Comparison of ENCODE assay signal across 10 mouse cellular contexts in genomic region chr10:53414092-53415085, GRCm38 (mm10). TPM values are rescaled to one million over a fixed set of nuclear protein-coding genes. Genes with fewer than 3 reads are reported as not detected.
DNase-seq lines count a peak whose midpoint lies in the region; ATAC-seq and TF ChIP-seq lines count a peak whose summit lies in the region.
"Had no signal": no experiment of that assay in that cellular context is flagged by ENCODE, and none has a peak within 500 bp of the region (broad histone marks: within the 10 kb centered on the region; RNA-seq: fewer than 3 reads in every experiment).

No protein-coding gene starts in this region.

- no peaks in the 10 kb centered on the region for H3K4me1 ChIP-seq in forebrain, embryonic 11.5 days (replicated peaks; ENCODE audit: control insufficient read depth, insufficient read depth, low read length)
- peaks cover 8% of the 10 kb centered on the region for H3K4me1 ChIP-seq in forebrain, embryonic 12.5 days
- peaks cover 5% of the 10 kb centered on the region in 2 experiments; a peak in 3 of 4 replicates for H3K4me1 ChIP-seq in ES-E14 (ENCODE audit: control insufficient read depth in 2 of 2, insufficient read depth in 2 of 2, low read length in 2 of 2, poor library complexity in 1 of 2)
- H3K4me1 ChIP-seq in heart, embryonic 11.5 days (ENCODE audit: control insufficient read depth, insufficient read depth, low read length): no peaks in the 10 kb centered on the region; the same call in 1 of the 2 replicates
- H3K4me1 ChIP-seq: liver, embryonic 15.5 days had no signal

- no peaks in the 10 kb centered on the region for H3K36me3 ChIP-seq in forebrain, embryonic 11.5 days (ENCODE audit: control insufficient read depth, insufficient read depth, low read length)
- no peaks in the 10 kb centered on the region for H3K36me3 ChIP-seq in forebrain, embryonic 12.5 days (replicated peaks)
- H3K36me3 ChIP-seq in ES-E14 (ENCODE audit: control insufficient read depth, insufficient read depth, low read length, poor library complexity, severe bottlenecking): no peaks in the 10 kb centered on the region
- no peaks in the 10 kb centered on the region for H3K36me3 ChIP-seq in heart, embryonic 11.5 days (ENCODE audit: control insufficient read depth, insufficient read depth, low read length)
- H3K36me3 ChIP-seq: liver, embryonic 15.5 days had no signal

- H3K9me3 ChIP-seq in forebrain, embryonic 11.5 days (ENCODE audit: control insufficient read depth, low read length): no peaks in the 10 kb centered on the region
- no peaks in the 10 kb centered on the region for H3K9me3 ChIP-seq in forebrain, embryonic 12.5 days
- H3K9me3 ChIP-seq in ES-E14 (ENCODE audit: control insufficient read depth, insufficient read depth, low read depth, low read length): no peaks in the 10 kb centered on the region
- H3K9me3 ChIP-seq in heart, embryonic 11.5 days (replicated peaks; ENCODE audit: control insufficient read depth, low read length): no peaks in the 10 kb centered on the region
- H3K9me3 ChIP-seq: liver, embryonic 15.5 days had no signal

- no peak overlapping the region for H3K27ac ChIP-seq in forebrain, embryonic 11.5 days (ENCODE audit: low read depth, low read length)
- H3K27ac ChIP-seq in forebrain, embryonic 12.5 days: no peak overlapping the region
- H3K27ac ChIP-seq in ES-E14 (ENCODE audit: insufficient read depth, low read depth, low read length, poor library complexity, severe bottlenecking): no peak overlapping the region
- peak overlapping the region; percentile 4; the same call in 1 of the 2 replicates for H3K27ac ChIP-seq in heart, embryonic 11.5 days (ENCODE audit: low read depth, low read length)
- H3K27ac ChIP-seq: liver, embryonic 15.5 days had no signal

- WGBS in forebrain, embryonic 11.5 days: 37% methylated on average over 6 of the region's 6 CpGs
- 36% methylated on average over 6 of the region's 6 CpGs for WGBS in forebrain, embryonic 12.5 days
- 41% methylated on average over 6 of the region's 6 CpGs for whole genome bisulfite sequencing in heart, embryonic 11.5 days (ENCODE audit: insufficient replicate concordance)

- H3K4me3 ChIP-seq in forebrain, embryonic 11.5 days (ENCODE audit: low read depth, low read length): no peak overlapping the region
- H3K4me3 ChIP-seq in forebrain, embryonic 12.5 days (replicated peaks): no peak overlapping the region
- H3K4me3 ChIP-seq in ES-E14 (ENCODE audit: insufficient read depth in 1 of 2, low read depth in 1 of 2, low read length in 2 of 2, poor library complexity in 1 of 2, severe bottlenecking in 1 of 2): no peak overlapping the region
- H3K4me3 ChIP-seq in heart, embryonic 11.5 days (ENCODE audit: low read depth, low read length): no peak overlapping the region
- H3K4me3 ChIP-seq: liver, embryonic 15.5 days had no signal

- in situ Hi-C loops in ES-E14 (cut with MboI; ENCODE audit: low sequenced_read_pairs in 2 of 2, unreplicated experiment in 2 of 2): no loop called here

- 0 out of 2 replicates have a peak, but pooled peaks have one; percentile 33 for ATAC-seq in forebrain, embryonic 11.5 days (replicated peaks; ENCODE audit: low FRiP score)
- no peak for ATAC-seq in forebrain, embryonic 12.5 days (ENCODE audit: low FRiP score)
- no peak; the same call in 1 of the 2 replicates for ATAC-seq in heart, embryonic 11.5 days (replicated peaks; ENCODE audit: insufficient number of reproducible peaks, low FRiP score, low TSS enrichment)
- no peak for ATAC-seq in activated CD4-positive, CD25-positive, alpha-beta regulatory T cell, adult 4 months
- ATAC-seq: intestine, embryonic 16.5 days had no signal

- H3K4me2 ChIP-seq in forebrain, embryonic 11.5 days (ENCODE audit: low read depth, low read length, severe bottlenecking): no peak overlapping the region
- no peak overlapping the region for H3K4me2 ChIP-seq in forebrain, embryonic 12.5 days
- no peak overlapping the region for H3K4me2 ChIP-seq in heart, embryonic 11.5 days
- H3K4me2 ChIP-seq: liver, embryonic 15.5 days had no signal

- no peak for DNase-seq in forebrain, embryonic 11.5 days (ENCODE audit: low spot score)
- DNase-seq in ES-E14 (ENCODE audit: low read depth, low spot score) (no peak), liver (no peak)
- DNase-seq in lung, postnatal 25 days (ENCODE audit: low spot score): peak; percentile 36
- DNase-seq in right cerebral cortex, postnatal 14 days: no peak

- H3K9ac ChIP-seq in forebrain, embryonic 11.5 days (ENCODE audit: low read length): no peak overlapping the region
- H3K9ac ChIP-seq in forebrain, embryonic 12.5 days: no peak overlapping the region
- H3K9ac ChIP-seq in ES-E14 (ENCODE audit: insufficient read depth, low read depth, low read length, poor library complexity, severe bottlenecking): no peak overlapping the region
- H3K9ac ChIP-seq in heart, embryonic 11.5 days (ENCODE audit: low read depth, low read length): no peak overlapping the region
- H3K9ac ChIP-seq: liver, embryonic 15.5 days had no signal

- no peaks in the 10 kb centered on the region for H3K27me3 ChIP-seq in forebrain, embryonic 11.5 days (ENCODE audit: control insufficient read depth, insufficient read depth, low read length)
- no peaks in the 10 kb centered on the region for H3K27me3 ChIP-seq in forebrain, embryonic 12.5 days
- H3K27me3 ChIP-seq in heart, embryonic 11.5 days (ENCODE audit: control insufficient read depth, insufficient read depth, low read length): no peaks in the 10 kb centered on the region
- H3K27me3 ChIP-seq: liver, embryonic 15.5 days had no signal

TF ChIP-seq in ES-E14, 5 proteins besides CTCF, POLR2A, EP300 and RAD21:
- TF ChIP-seq CHD2 (IDR thresholded peaks at IDR 0.05; ENCODE audit: low read depth, low read length) (no peak), MAFK (IDR thresholded peaks at IDR 0.05; ENCODE audit: insufficient read depth, low read depth, low read length) (peak; percentile 71)

RNA-seq across cellular contexts. Expression of gene Cep85l, which starts 34.6 kb away (rescaled TPM):
- polyA plus RNA-seq in forebrain, embryonic 11.5 days (2014; fragmentation: Nextera tagmentation; extraction: Ambion mirVana): 4.8 and 5.5 TPM in 2 replicates
- 5.3 TPM in 2 replicates for polyA plus RNA-seq in forebrain, embryonic 12.5 days (2016; fragmentation: Nextera tagmentation; extraction: Ambion mirVana)
- 3.4 and 3.6 TPM in 2 replicates for total RNA-seq in ES-E14 (2012; rRNA removed)
- polyA plus RNA-seq in heart, embryonic 11.5 days (2014; fragmentation: Nextera tagmentation; extraction: Ambion mirVana): 3.5 and 5.8 TPM in 2 replicates
- polyA plus RNA-seq in activated CD4-positive, CD25-positive, alpha-beta regulatory T cell, adult 4 months (2017; shearing (Covaris generic)): 1 to 10 TPM; 1.7 to 1.9 TPM
